Mouse (Mus musculus): ENCODE results near the gene Sept5.

Gene Sept5

DNA sequence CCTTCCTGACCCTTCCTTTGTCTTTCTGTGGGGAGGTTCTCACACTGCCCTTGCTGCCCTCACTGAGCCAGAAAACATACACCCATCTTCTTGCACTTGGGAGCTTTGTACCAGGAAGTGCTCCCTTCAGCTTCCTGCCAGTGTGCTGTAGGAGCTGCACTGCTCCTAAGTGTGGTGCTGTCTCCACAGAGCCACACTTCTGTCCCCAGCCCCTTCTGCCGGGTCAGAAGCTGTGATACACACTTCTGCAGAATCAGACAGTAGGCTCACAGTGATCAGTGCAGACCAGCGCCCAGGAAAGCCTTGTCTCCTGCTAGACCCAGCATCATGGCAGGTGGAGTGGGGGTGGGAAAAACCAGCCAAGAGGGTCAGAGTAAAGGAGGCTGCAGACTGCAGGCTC lies 3.1 kb upstream of the Sept5 start:
- no peak for DNase-seq (ENCODE audit: low read depth, low spot score)

DNA sequence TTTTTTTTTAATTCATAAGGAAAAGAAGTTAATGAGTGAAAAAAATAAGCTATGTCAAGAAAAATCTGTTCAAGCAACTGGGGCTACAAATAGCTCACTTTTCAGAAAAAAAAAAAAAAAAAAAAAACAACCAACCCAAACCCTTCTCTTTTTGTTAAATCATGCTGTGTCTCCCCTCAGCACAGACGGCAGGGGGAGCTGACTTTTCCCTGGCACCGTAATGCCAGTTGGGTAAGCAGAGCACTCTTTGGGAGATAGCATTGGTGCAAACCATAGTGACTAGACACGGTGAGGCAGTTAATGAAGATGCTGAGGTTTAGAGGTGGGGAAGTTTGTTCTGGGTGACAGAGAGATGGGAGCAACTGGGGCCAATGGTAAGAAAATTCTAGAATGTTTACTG lies 2.3 kb upstream of the Sept5 start:
- no peak for DNase-seq (ENCODE audit: low read depth, low spot score)

DNA sequence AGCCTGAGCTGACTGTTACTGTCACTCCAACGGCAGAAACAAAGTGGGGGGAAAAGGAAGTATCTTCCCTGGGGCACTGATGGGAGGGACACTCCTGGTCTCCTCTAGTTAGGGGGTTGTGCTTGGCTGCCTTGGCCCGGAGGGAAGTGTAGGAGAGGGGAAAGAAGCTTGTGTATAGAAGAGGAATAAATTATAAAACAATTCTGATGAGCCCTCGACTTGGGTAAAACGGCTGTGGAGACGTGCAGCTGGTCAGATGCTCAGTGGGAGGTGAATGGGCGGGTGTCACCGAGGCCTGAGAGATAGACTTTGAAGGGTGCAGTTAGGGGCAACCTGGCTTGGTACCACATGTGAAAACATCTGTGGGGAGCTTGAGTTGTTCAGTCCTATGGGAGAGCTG lies 1.4 kb upstream of the Sept5 start:
- DNase-seq (ENCODE audit: low read depth, low spot score) = no peak

DNA sequence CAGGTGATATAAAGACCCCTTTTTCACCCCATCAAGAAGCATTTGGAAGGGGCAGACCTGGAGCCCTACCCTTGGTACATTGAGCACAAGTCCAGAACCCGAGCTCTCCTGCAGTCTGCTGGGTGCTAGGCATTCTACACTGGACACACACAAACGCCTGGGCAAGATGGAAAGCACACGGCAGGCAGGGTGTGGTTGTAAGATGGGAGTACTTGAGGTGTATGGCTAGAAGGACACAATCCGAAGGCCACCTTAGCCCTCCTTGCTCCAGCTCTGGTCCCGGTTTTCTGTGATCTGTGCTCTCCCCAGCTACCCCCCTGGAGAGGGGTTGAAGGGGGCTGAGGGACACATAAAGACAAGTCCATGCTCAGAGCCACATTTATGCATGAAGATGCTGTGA lies 537 bp upstream of the Sept5 start:
- DNase-seq (ENCODE audit: low read depth, low spot score) = no peak

- DNase-seq (ENCODE audit: low read depth, low spot score) = no peak
Observed at GRCm38 (mm10) chr16:18628948-18629340, 810 bp downstream of the Sept5 start.

DNA sequence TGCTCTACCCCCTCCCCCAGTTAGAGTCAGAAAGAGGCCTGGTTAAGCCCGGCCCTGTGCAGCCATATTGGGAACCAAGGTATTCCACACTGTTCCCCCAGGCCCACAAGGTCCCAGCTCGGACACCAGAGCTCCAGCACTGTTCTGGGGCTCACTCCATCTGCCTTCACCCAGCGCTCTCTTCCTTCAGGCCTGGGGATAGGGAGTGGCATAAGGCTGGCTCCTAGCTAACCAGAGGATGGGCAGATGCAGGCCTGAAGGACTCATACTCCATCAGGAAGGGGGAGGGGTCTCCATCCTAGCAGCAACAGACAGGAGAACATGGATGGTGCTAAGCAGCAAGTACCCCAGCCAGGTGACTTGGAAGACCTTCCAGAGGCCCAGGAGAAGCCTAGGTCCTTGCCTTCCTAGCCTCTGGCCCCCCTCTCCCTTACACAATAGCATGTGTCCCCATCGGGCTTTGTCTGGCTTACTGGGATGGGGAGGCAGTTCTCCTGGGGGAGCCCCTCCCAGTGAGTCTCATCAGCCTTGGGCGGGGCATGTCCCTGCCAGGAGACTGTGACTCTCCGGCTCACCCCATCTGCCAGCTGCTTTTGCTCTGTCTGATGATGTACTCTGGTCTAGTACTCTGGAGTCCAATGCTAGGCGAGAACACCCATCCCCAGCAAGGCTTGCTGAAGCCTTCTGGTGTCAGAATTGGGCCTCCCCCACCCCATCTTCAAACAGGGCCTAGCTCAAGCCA lies 1.4 kb downstream of the Sept5 start:
- no peak for DNase-seq (ENCODE audit: low read depth, low spot score)

DNA sequence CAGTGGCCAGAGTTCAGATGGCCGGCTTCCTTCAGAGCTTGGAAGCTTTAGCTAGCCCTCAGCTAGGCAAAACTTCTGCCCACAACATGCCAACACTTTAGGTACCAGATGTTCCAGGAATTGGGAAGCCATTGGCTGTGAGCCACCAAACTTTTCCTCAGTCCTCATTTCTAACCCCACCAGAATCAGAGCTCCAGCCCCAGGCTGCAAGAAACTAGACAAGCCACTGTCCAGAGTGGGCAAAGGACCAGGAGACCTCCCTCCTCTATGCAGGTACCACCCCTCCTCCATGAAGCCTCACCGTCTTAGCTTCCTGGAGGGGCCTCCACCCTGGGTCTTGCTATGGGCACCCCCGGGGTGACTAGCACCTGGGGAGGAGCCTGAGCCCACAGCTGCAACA lies 2.6 kb downstream of the Sept5 start:
- DNase-seq (ENCODE audit: low read depth, low spot score) = no peak

GRCm38 (mm10) chr16:18626376-18626878 lies 3.3 kb downstream of the Sept5 start, which contains the start of gene Gm49601:
TSS of gene Gm49601 (minus strand) at chr16:18626427.
- peak; percentile 86 for DNase-seq (ENCODE audit: low read depth, low spot score)

GRCm38 (mm10) chr16:18625791-18626311 lies 3.9 kb downstream of the Sept5 start:
- DNase-seq (ENCODE audit: low read depth, low spot score) = no peak

GRCm38 (mm10) chr16:18625097-18625496 lies 4.7 kb downstream of the Sept5 start:
- no peak for DNase-seq (ENCODE audit: low read depth, low spot score)

DNA sequence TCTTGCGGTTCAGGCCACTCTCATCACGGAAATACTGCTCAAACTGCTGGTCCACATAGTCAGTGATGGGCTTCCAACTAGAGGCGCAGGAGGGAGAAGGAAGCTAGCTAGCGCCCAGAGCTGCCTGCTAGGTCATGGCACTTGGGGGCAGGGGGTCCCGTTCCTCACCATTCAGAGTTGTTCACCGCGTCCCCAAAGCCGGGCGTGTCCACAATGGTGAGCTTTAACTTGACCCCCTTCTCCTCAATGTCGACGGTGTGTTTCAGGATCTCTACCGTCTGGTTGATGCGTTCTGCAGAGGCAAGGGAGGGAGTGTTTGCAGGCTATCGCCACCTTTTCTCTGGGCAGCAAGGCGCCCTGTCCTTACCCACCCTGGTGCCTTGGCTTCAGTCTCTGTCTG lies 5.1 kb downstream of the Sept5 start:
- DNase-seq (ENCODE audit: low read depth, low spot score) = no peak

DNA sequence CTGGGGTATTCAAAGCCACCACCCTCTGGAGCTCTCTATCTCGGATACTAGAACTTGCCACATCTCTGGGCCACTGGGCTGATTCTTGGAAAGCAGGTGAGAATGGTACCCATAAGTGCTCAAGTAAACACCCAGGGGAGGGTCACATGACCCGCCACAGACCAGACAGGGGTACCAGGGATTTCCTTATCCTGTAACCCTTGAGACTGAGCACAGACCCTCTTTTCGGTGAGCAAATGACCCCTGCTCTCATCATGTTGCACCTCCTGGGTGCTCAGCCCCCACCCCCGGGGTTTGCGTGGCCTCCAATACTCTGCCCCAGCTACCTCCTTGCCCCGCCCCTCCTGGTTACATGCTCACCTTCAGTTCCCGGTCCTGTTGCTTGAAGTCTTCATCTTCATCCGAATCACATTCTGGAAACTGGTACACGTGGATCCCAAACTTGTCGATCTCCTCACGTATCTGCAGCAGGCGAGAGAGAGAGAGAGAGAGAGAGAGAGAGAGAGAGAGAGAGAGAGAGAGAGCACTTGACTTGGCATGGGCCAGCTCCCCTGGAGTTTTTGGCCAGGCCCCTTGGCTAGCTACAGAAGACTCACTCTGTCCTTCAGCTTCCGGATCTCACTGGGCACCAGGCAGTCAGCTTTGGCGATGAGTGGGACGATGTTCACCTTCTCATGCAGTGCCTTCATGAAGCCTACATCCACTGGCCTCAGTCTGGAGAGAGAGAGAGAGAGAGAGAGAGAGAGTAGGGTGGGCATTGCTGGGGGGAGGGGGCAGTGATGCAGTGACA lies 5.8 kb downstream of the Sept5 start:
- no peak for DNase-seq (ENCODE audit: low read depth, low spot score)

- DNase-seq (ENCODE audit: low read depth, low spot score) = no peak
Observed at GRCm38 (mm10) chr16:18622916-18623750, 6.6 kb downstream of the Sept5 start.

DNA sequence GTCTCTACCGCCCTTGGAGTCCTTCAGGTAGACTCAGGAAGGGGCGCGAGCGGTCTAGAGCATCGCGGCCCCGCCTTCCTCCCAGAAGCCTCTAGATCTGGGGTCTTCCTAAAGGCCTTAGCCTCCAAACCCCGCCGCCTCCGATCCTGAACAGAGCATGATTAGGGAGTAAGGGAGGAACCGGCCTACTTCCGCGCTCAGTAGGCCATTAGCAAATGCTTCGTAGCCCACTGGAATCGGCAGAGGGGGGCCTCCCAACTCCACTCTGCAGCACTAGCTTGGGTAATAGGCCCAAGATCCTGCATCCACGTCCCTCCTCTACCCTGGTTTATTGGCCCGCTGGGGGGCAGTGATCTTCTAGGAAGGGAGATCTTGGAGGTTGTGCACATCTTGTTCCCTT lies 7.7 kb downstream of the Sept5 start, which contains the start of gene Gp1bb:
Gp1bb (minus strand) TSS at position 385 of the 400 bp plus-strand sequence.
- DNase-seq (ENCODE audit: low read depth, low spot score) = no peak

DNA sequence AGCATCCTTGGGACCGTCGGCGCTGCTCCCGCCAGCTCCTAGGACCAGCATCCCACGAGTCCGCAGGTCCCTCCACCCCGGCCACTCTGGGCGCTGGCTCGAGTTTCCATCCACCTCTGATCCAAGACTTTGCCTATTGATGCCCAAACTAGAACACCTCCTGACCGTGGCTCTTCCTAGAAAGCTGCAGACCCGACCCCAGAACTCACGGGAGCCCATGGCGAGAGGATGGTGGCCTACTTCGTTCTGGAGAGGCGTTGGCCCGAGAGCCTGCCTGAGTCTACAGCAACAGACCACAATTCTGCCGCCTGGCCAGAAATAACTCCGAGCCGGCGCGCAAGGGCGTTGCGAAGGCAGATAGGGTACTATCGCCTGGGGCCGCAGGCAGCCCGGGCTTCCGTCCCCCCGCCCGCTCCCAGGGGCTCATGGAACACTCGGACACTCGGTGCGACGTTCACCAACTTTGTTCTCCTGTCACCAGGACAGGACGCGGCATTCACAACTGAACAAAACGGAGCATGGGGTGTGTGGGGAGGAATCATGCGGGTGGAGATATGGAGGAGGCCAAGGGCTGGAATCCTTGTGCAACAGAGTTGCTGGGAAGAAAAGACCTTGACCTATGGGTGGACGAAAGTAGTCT lies 8.3 kb downstream of the Sept5 start:
- no peak for DNase-seq (ENCODE audit: low read depth, low spot score)

GRCm38 (mm10) chr16:18620601-18621361 lies 9.0 kb downstream of the Sept5 start:
- DNase-seq (ENCODE audit: low read depth, low spot score) = no peak

DNA sequence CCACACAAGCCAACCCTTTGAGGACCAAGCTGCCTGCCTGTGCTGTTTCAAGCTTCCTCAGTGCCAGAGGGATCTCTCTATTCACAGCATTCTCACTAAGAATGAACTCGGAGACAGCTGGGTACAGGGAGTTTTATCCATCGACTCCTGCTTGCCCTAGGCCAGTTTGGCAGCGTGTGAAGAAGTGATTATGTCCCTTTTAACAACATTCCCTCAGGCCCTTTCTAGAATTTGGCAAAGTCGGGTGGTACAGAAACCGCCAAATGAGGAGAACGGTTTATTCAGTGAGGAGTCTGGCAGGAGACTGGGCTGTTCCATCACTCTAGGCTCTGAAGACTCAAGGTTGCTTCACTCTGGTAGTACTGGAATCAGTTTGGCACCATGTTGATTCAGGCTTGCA lies 9.6 kb downstream of the Sept5 start:
- DNase-seq (ENCODE audit: low read depth, low spot score) = no peak

DNA sequence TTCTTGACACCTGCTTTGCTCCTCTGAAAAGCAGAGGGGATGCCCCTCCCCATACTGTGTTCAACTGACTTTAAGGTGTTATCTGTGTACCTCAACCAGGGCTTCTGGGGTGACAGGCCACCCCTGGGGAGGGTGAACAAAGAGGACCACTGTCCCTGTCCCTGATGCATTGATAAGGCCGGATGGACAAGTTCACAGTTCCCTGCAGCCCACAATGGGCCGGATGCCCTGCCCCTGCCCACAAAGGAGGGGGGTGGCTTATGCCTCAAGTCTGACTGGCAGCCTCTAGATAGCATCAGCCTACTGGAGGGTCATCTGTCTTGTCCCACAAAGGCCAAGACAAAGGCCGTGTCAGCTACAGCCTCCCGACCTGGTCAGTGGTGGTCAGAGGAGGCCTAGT lies 10.6 kb downstream of the Sept5 start:
- DNase-seq (ENCODE audit: low read depth, low spot score) = no peak

DNA sequence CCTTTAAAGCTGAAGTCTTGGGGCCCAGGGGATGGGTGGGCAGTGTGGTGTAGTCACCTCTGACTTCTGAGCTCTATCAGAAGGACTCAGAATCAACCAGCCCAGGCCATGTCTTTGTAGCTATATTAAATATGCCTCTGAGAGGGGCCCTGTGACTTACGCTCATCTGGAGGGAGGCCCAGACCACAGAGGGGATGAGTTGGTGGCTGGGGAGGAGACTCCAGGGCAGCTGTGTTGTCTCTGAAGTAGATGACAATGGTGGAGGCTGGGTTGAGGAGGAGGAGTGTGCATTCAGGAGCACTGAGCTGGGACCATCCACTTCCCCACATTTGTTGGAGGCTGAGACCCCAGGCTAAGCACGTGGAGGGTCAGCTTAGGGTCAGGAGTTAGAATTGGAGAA lies 11.5 kb downstream of the Sept5 start:
- DNase-seq (ENCODE audit: low read depth, low spot score) = no peak

GRCm38 (mm10) chr16:18617370-18618065 lies 12.2 kb downstream of the Sept5 start:
- peak; percentile 77 for DNase-seq (ENCODE audit: low read depth, low spot score)
